Mouse (Mus musculus) 3134 (cell line): Measurements from ENCODE around the gene Ptpn11.

Experiments used
- DNase-seq: peaks from one replicate; pipeline ENCODE4 v3.0.0-alpha.2; 2011; ENCODE audit warnings: low spot score; ENCODE audit not compliant: insufficient read length; ENCODE audit errors: extremely low read depth

The Ptpn11 gene

GRCm38 (mm10) chr5:121131801-121132200, 59.4 kb downstream of the Ptpn11 start:
- no peak for DNase-seq

GRCm38 (mm10) chr5:121129254-121129653, 61.9 kb downstream of the Ptpn11 start:
- no peak for DNase-seq

GRCm38 (mm10) chr5:121126051-121126450, 65.1 kb downstream of the Ptpn11 start:
- DNase-seq = no peak

GRCm38 (mm10) chr5:121125563-121125962, 65.6 kb downstream of the Ptpn11 start:
- DNase-seq = no peak

GRCm38 (mm10) chr5:121124208-121125185, 66.7 kb downstream of the Ptpn11 start:
- DNase-seq = no peak

GRCm38 (mm10) chr5:121123399-121123798, 67.8 kb downstream of the Ptpn11 start:
- no peak for DNase-seq

GRCm38 (mm10) chr5:121122577-121122976, 68.6 kb downstream of the Ptpn11 start:
- no peak for DNase-seq

GRCm38 (mm10) chr5:121122036-121122435, 69.2 kb downstream of the Ptpn11 start:
- no peak for DNase-seq

- DNase-seq = no peak
These were observed 71.7 kb downstream of the Ptpn11 start for GRCm38 (mm10) chr5:121119331-121120034.

GRCm38 (mm10) chr5:121118345-121118744, 72.9 kb downstream of the Ptpn11 start:
- no peak for DNase-seq

- no peak for DNase-seq
These were observed 74.3 kb downstream of the Ptpn11 start for GRCm38 (mm10) chr5:121116941-121117340.

GRCm38 (mm10) chr5:121115391-121116157, 75.6 kb downstream of the Ptpn11 start:
- no peak for DNase-seq

GRCm38 (mm10) chr5:121114151-121114550, 77.0 kb downstream of the Ptpn11 start:
- no peak for DNase-seq

GRCm38 (mm10) chr5:121112390-121112789, 78.8 kb downstream of the Ptpn11 start:
- no peak for DNase-seq

- no peak for DNase-seq
These were observed 79.9 kb downstream of the Ptpn11 start for GRCm38 (mm10) chr5:121111106-121111915.

- no peak for DNase-seq
These were observed 82.0 kb downstream of the Ptpn11 start for GRCm38 (mm10) chr5:121109185-121109584.

GRCm38 (mm10) chr5:121106913-121107312, 84.3 kb downstream of the Ptpn11 start:
- DNase-seq = no peak

- no peak for DNase-seq
These were observed 90.2 kb downstream of the Ptpn11 start for GRCm38 (mm10) chr5:121100886-121101580.

- no peak for DNase-seq
These were observed 91.1 kb downstream of the Ptpn11 start for GRCm38 (mm10) chr5:121100095-121100494.
